Mouse (Mus musculus) MEL-GATA-1-ER (cell line): ENCODE measurements at regions not wholly inside any gene's neighbourhood (a gene's known extent, or its start where the extent isn't known, plus 50 kb on each side); places are given as distances from the start of the nearest gene placed in this dataset.
"Not testable (repeated sequence)": the region's sequence is repeated elsewhere in the genome, so short reads cannot be mapped to it uniquely, and the experiment has no call there.

Source experiments
- DNase-seq: peaks from one replicate; pipeline ENCODE4 v3.0.0-alpha.2; 2012; ENCODE audit warnings: low read depth; ENCODE audit errors: extremely low read depth

GRCm38 (mm10) chr5:52015786-52016185, 174.5 kb downstream of the Dhx15 start:
- no peak for DNase-seq

- DNase-seq = no peak
Measured at GRCm38 (mm10) chr5:52010426-52010825, 179.9 kb downstream of the Dhx15 start.

- no peak for DNase-seq
Measured at GRCm38 (mm10) chr5:52008942-52009341, 181.4 kb downstream of the Dhx15 start.

- DNase-seq = no peak
Measured at GRCm38 (mm10) chr5:52006843-52007242, 183.5 kb downstream of the Dhx15 start.

GRCm38 (mm10) chr5:51990847-51991610, 199.3 kb downstream of the Dhx15 start:
- no peak for DNase-seq

DNA sequence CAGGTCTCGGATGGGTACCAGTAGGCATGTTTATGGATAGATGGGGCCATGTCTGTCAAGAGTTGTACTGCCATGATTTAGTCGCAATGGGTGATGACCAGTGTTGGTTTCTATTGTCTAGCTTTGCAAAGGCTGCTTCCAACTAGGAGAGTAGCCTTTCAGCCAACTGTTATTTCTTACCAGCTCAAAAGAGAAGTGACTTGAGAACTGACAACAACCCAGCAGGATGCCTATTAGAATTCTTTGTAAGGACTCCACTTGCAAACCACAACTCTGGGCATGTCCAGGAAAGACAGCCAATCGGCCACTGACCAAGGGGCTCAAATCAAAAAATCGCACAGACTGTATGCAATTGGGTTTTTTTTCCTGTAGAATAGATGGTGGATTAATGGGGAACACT, 200.9 kb downstream of the Dhx15 start:
- DNase-seq = no peak

DNA sequence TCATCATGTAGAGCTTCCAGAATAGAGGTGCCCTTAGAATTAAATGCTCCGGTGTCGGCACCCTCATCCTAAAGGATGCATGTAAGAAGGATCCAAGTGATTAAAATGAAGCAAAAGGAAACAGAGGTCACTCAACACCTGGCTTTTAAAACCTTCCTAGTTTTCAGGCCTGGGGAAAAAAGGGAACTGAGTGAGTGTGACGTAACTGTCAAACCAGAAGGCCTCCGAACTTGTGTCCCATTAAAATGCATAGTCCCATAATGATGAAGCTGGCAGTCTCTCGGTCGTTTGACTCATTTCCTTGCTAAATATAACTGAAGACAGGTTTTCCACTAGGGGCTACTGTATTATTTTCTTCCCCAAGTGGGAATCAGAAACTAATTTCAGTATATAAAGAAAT, 201.4 kb downstream of the Dhx15 start:
- DNase-seq = no peak

DNA sequence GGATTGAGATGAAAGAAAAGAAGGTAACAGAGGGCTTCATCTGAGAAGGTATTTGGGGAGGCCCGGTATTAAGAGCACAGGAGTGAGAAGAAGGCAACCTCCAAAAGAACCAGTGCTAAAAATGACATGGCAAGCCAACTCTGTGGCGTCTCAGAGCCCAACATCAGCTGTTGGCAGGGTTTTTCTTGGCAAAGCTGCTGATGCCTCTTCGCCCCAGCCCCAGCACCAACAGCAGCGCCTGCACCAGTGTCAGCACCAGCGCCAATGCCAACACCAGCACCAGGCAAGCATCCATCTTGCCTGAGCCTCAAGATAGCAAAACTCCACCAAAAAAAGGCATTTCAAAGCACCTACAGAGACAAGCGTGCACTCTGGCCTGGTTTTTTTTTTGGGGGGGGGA, 205.3 kb downstream of the Dhx15 start:
- DNase-seq = no peak

DNA sequence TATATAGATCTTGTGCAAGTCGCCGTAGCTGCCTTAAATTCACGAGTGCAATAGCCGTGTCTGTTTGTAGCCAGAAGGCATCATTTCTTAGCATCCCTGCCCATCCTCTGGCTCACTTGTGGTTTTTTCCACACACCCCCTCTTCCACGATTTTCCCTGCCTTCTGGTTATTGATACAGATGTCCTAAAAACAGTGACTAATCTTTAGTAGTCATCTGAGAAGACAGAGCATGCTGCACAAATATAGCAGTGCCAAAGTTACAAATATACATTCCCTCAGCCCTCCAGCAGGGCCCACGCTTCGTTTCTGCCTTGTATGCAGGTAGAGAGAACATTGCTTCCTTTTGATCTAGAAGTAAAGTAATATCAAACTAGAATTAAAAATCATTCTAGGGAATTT, 207.5 kb downstream of the Dhx15 start:
- DNase-seq = no peak

DNA sequence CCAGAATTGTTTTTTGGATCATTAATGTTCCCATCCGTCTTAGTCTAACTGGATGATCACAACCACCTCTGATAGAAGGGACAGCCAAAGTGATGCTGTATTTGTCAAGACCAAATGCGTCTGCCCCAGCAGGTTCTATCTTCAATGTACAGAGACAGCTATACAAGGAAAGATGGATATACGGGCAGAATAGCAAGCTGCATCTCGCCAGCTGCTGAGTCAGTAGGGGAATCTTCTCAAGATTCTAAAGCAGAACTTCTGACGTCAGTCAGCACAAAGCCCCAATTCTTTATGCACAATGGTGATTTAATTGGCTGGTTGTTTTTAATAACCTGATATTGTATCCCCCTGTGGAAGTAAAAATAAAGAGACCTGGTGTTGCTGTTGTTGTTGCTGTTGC, 209.4 kb downstream of the Dhx15 start:
- no peak for DNase-seq

- DNase-seq = no peak
Measured at GRCm38 (mm10) chr5:51952499-51952898, 237.8 kb downstream of the Dhx15 start.

GRCm38 (mm10) chr5:51949996-51950395, 240.3 kb downstream of the Dhx15 start:
- no peak for DNase-seq

DNA sequence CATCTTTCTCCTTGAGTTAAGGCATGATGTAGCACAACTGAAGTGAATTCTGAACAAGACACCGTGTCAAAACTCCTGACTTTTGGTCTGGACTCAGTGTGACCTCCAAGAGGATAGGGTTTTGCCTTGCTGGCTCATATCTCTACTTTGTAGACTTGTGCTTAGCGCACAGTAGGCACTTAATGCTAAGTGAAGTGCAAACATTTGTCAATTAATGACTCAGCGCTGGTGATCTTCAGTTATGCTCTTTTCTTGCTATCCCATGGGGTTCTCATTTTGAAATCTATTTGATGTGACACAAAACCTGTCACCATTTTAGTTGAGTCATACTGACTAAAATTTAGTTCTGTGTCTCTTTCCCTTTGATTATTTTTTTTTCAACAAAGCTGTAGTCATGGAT, 244.3 kb downstream of the Dhx15 start:
- no peak for DNase-seq

DNA sequence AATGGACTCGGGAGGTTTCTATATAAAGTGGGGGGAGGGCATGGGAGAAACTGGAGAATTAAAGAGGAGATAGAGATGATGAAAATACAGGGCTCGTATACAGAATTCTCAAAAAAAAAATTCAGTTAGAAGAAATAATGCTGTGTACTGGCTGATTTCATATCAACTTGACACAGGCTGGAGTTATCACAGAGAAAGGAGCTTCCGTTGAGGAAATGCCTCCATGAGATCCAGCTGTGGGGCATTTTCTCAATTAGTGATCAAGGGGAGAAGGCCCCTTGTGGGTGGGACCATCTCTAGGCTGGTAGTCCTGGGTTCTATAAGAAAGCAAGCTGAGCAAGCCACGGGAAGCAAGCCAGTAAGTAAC, 248.4 kb downstream of the Dhx15 start:
- not testable (repeated sequence) for DNase-seq

DNA sequence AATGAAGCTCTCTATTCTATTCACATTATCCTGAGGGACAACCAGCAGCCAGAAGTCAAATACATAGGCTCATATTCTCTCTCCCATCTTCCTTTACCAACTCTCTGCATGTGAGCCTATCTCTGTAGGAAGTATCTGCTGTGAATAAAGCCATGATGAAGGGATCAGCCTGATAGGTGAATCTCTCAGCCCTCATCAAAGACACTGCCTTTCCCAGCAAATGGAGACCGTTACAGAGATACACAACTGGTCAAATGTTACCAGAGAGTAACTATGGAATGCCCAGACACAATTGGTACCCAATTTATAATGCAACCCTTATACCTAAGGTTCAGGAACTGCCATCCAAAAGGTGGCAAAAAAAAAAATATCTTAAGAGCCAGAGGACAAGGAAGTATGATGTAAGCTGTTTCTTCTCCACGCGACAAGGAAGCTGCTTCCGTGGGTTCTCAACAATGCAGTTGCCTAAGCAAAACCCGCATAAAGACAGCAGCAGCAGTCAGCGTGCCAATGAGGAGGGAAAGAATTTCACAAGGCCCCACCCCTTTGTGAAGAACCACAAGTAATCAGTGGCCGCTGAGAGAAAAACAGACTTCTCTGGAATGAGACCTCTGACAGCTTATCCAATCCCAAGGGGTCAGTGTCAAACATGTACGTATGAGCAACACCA, 248.9 kb downstream of the Dhx15 start:
- DNase-seq = peak; percentile 72

- peak; percentile 24 for DNase-seq
Measured at GRCm38 (mm10) chr5:51938845-51939244, 251.5 kb downstream of the Dhx15 start.

- no peak for DNase-seq
Measured at GRCm38 (mm10) chr5:51937320-51937719, 253.0 kb downstream of the Dhx15 start.

DNA sequence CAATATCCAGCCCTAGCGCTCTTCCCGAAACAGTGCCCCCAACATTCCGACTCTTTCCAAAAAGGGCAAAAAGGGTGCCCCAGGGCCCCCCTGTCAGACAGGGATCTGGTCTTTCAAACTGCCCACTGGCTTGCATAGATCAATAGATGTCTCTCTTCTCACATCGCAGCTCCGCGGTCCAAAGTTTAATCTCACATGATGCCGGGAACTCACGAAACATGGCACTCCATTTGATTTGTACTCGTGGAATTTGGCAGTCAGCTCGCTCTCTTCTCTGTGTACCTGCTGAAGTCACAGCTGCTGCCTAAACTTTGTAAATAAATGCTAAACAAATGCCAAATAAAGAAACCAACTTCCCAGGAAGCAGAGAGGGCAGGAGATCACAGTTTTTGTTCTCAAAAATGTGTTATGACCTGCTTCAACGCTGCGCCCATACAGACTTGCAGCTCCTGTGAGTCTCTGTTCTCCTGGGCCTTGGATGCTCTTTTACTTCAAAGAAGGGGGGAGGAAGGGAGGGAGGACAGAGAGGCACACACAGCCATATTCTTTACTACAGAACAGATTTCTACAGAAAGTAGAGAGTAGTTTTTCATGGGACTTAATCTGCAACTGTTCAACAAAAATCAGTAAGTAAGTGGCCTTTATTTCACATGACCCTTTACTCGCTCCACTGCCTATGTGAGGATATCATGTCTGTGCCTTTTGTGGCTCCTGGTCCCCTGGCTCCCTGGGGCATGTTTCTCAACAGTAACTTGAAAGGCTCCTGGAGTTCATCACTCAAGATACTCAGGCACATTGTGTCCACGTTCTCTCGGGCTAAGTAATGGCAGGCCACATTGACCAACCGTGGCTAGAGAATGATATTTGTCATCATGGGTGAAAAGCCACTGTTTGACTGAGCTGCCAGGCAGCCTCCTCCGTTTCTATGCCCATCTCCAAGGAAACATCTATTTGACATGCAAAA, 254.6 kb downstream of the Dhx15 start:
- DNase-seq = no peak

DNA sequence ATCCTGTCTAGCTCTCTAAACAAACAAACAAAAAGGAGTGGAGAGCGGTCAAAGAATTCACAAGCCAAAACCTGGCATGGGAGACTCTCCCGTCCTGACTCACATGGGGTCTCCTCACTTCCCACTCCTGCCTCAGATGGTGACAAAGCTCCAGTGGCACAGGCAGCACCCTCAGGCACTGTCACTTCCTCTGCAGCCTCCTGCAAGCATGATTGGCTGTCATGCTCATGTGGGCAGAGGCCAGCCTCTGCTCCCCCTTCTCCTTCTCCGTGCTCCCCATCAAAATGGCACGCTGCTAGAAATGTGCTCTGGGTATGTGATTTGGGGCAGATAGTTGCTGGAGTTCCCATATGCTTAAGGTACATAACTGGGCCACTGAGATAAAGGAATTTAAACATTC, 255.4 kb downstream of the Dhx15 start:
- DNase-seq = no peak

GRCm38 (mm10) chr5:51933331-51933730, 257.0 kb downstream of the Dhx15 start:
- no peak for DNase-seq

DNA sequence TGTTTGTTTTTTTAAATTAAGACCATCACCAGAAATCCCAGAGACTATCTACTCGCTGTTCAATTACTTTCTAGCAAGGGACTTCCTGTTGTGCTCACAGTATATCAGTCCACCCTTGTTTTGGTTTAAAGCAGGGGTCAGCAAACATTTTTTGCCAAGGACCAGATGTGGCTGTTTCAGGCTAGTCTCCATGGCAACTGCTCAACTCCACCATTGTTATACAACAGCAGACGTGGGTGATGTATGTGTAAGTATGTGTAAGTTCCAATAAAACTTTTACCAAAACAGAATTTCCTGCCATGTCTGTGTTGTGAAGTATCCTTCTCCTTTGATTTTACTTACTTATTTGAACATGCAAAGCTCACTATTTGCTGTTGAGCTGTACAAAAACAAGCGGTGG, 259.9 kb downstream of the Dhx15 start:
- no peak for DNase-seq

DNA sequence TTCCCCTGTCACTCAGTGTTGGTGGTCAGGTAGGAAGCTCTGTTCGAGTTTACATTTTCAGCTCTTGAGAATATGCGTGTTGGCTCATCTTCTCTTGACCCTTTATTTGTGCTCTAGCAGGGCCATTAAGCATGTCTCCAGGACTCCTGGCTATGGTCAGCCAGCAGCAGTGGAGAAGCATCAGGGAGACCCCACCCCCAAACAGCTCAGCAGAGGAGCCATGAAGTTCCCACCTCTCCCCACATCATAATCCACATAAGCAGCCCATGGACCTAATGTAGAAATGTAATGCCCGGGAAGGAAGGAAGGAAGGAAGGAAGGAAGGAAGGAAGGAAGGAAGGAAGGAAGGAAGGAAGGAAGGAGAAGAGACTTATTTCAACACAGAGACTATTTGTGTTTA, 261.5 kb downstream of the Dhx15 start:
- DNase-seq = no peak
